Mouse (Mus musculus): ENCODE measurements at regions not wholly inside any gene's neighbourhood (a gene's known extent, or its start where the extent isn't known, plus 50 kb on each side); places are given as distances from the start of the nearest gene placed in this dataset.
A peak's percentile ranks its signal among the peaks of the same experiment; 100 is the strongest.

- ATAC-seq, result no peak
Observed at GRCm38 (mm10) chr17:47174748-47175215, 164.4 kb upstream of the Ubr2 start.

DNA sequence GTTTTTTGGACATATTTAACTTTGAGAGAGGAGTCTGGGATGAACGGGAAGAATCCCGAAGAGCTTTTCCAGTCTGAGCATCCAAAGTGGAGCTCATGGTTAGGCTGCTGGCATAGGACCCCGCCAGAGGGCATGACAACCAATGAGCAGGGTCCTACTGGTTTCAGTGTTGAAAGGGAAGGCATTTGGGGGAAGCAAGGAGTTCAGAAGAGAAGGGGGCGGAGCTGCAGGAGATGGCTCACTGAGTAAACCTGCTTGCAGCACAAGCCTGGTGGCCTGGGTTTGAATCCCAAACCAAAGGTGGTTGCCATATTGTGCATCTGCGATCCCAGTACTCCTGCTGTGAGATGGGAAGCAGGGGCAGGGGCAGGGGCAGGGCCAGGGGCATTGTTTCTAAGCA lies 161.4 kb upstream of the Ubr2 start:
- ATAC-seq, result no peak

- ATAC-seq, result peak; percentile 86
Observed at GRCm38 (mm10) chr17:47170978-47171593, 160.7 kb upstream of the Ubr2 start.

GRCm38 (mm10) chr17:47168105-47168504 lies 157.7 kb upstream of the Ubr2 start:
- no peak for ATAC-seq

DNA sequence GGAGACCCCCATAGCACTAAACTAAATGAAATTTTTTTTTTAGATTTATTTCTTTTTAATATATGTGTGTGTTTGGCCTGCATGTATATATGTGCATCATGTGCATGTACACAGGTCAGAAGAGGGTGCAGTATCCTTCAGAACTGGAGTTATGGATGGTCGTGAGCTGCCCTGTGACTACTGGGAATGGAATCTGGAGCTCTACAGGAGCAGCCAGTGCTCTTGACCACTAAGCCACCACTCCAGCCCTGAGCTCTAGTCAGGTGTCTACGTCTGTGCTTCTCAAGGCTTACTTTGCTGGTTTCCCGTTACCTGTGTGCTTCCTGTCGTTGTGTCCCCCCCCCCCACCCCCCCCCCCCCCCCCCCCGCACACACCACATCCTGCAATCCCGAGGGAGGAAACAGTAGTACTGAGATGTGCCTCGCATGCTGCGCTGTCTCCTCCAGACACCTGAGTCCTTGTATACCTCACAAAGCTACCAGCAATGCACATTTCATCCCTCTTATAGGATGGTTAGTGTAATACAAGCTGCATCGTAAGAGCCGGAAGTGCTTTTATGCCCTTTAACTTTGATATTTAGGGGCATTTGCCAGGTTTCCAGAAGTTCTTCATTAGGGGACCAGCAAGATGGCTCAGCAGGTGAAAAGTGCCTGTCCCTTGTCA lies 153.5 kb upstream of the Ubr2 start:
- ATAC-seq, result peak; percentile 63

GRCm38 (mm10) chr17:47162459-47162858 lies 152.1 kb upstream of the Ubr2 start:
- ATAC-seq, result no peak

GRCm38 (mm10) chr17:47156237-47156636 lies 145.9 kb upstream of the Ubr2 start:
- ATAC-seq, result no peak

DNA sequence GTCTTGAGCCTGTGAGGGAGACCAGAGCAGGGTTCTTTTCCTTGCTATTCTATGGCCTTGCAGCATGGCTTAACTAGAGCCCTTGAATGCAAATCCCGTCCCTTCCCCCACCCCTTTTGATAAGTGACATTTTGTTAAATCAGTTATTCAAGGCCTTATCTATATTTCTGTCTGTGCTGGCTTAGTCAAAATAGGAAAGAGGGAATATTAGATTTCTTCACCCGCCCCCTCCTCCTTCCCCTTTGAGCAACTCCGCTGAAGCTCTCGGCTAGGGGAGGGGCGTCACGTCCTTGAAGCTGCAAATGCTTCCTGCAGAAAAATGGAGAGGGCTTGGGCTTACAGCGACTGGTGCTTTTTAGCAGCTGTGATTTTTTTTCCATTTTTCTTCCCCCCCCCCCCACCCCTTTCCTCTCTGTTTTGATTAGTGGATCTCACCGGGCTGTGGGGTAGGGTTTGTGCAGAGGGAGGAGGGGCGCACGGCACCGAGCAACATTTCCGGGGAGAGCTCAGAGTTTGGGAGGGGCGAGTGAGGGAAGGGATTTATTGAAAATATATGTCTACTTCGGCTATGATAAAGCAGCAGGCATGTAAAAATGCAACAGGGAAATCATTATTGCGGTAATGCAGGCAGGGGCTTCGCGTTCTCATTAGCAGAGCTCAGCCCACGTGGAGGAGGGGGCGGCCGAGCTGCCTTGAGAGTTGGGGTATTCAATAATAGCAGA lies 141.4 kb upstream of the Ubr2 start:
- ATAC-seq, result no peak

DNA sequence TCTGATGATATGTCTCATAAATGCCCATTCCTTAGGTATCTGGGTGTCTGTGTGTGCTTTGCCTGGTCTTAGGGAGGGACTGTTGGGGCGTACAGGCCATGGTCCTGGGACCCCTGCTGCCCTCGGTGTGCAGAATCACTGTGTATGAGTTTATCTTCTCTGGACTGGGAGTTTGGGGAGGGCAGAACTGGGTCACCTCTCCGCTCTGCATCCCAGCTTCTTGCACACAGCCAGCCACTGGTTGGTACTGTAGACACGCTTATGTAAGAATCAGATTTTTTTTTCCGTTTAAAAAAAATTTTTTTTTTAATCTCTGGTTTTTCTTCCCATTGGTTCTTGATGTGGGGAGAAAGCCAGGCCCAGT lies 140.8 kb upstream of the Ubr2 start:
- ATAC-seq, result no peak

DNA sequence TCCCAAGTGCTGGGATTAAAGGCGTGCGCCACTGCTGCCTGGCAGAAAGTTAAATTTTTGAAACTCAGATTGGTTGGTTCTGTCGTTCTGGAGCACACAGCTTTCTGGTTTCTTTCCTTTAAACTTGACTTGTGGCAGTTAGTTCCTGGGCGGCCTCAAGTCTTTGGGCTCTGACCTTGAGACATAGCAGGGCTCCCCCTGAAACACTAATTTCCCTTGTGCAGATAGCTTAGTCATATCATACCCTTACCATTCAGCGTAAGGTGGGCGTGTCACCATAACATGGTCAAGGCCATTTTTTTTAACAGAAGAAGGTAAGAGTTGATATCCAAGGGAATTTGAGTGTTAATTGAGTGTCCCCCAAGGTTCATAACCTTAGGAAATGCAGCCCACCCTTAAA lies 140.3 kb upstream of the Ubr2 start:
- no peak for ATAC-seq

- ATAC-seq, result no peak
Observed at GRCm38 (mm10) chr17:47149662-47150061, 139.3 kb upstream of the Ubr2 start.

DNA sequence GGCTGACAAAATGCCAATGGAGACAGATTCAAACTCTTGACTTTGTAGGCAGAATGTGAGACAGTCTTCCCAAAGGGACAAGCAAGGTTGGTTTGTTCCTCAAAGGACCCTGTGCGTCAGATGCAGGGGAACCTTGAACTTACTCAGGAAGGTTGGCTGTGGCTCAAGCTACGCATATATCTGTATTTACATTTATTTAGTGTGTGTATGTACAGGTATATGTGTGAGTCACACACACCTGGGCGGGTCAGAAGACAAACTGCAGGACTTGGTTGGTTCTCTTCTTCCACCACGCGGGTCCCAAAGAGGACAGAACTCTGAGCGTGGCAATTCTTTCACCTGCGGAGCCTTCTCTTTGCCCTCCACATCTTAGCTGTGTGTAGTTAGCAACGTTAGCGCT lies 138.8 kb upstream of the Ubr2 start:
- no peak for ATAC-seq

GRCm38 (mm10) chr17:47146640-47147039 lies 136.3 kb upstream of the Ubr2 start:
- ATAC-seq, result no peak

- ATAC-seq, result no peak
Observed at GRCm38 (mm10) chr17:47145590-47145989, 135.2 kb upstream of the Ubr2 start.

DNA sequence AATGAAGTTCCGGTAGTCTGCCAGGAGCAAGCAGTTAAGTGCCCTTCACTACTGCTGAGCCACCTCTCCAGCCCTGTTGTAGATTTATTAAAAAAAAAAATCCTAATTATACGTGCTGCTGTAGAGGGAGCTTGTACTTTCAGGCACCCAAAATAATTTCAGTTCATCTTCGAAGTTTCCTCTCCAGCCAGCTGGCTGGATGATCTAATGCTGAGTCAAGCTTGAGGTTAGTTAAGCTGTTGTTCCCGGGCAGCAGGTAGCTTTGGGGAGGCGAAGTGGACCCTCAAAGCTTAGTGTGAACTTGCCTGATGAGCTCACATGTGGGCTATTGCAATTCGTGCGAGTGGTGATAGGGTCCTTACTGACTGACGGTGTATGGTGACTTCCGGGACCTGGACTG lies 134.6 kb upstream of the Ubr2 start:
- ATAC-seq, result no peak

- ATAC-seq, result no peak
Observed at GRCm38 (mm10) chr17:47144460-47144859, 134.1 kb upstream of the Ubr2 start.

GRCm38 (mm10) chr17:47143898-47144297 lies 133.5 kb upstream of the Ubr2 start:
- ATAC-seq, result no peak

DNA sequence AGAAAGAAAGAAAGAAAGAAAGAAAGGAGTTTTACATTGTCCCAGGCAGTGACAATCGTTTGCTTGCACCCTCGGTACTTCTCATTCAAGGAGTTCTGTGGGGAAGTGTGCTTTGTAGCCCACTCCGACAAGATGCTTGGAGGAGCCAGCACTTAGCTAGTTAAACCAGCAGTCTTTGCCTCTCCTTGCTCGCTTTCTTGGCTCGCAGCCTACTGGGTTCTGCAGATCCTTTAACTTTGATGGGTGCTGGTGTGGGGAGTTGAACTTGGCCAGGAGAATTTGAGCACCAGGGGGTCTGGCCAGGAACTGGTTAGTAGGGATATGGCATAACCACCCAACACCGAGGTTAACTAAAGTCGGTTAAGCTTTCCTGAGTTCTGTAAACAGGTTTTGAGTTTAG lies 132.5 kb upstream of the Ubr2 start:
- ATAC-seq, result no peak

DNA sequence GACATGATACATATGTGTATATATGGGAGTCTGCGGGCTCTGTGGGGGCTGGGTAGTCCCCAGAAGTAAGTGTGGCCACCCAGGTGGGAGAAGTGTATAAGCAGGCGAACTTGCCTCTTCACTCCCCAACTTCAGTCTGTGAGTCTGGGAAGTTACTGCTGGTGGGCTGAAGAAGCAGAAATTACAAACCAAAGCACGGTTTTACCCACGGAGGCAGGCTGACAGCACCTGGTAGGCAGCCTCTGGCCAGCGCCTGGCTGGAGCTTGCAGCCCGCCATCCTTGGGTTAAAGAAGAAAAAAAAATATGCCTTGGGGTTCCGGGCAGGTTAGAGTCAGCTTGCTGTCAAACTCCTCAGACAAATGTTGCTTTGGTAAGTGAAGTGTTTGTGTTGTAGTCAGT lies 131.9 kb upstream of the Ubr2 start:
- no peak for ATAC-seq

DNA sequence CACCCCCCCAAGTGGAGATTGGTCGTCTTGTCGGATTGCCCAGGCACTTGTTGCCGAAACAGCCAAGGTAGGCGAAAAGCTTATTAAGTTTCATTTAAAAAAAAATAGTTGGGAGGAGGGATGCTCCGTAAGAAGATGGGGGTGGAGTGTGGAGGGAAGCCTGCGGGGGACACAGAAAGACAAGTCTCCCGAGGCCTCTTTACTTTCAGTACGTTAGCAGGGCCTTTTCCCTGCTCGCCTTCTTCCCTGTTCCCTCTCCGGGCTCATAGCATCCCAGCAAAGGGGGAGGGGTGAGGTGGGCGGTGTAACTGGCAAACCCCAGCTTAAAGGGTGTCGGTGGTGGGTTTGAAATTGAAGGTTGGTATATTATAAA lies 131.5 kb upstream of the Ubr2 start:
- ATAC-seq, result no peak

DNA sequence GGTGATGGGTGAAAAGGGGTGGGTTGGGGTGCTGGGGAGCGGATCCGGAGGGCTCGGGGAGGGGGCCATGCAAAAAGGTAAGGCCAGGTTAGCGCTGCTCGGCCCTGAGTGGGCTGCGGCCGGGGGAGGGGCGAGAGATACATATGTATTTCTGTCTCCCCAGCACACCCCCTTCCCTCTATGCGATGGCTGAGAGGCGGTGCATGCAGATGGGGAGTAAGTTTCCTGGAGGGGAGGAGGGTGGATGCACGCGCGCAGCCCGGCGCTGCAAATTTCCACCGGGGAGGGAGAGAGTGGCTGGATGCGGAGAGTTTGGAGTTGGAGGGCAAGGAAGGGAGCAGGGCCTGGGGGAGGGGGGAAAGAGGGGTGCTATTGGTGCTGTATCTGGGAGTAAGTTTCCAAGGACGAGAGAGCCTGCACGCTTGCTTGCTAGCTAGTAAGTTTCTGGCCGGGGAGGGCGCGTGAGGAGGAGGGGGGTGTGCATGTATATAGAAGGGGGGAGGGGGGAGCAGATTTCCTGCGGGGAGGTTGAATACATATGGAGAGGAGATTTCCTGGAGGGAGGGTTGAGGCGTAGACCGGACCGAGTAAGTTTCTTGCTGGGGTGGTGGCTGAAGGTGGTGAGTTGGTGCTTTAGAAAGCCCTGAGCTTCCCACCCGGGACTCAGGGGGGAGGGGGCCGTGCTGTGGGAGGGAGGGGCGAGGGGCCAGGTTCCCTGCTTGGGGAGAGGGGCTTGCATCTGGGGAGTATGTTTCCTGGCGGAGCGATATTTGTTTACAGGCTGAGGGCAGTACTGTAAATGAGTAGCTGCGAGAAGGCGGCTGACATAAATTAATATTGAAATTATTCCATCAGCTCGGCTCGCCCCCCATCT lies 130.8 kb upstream of the Ubr2 start:
- peak; percentile 55 for ATAC-seq

DNA sequence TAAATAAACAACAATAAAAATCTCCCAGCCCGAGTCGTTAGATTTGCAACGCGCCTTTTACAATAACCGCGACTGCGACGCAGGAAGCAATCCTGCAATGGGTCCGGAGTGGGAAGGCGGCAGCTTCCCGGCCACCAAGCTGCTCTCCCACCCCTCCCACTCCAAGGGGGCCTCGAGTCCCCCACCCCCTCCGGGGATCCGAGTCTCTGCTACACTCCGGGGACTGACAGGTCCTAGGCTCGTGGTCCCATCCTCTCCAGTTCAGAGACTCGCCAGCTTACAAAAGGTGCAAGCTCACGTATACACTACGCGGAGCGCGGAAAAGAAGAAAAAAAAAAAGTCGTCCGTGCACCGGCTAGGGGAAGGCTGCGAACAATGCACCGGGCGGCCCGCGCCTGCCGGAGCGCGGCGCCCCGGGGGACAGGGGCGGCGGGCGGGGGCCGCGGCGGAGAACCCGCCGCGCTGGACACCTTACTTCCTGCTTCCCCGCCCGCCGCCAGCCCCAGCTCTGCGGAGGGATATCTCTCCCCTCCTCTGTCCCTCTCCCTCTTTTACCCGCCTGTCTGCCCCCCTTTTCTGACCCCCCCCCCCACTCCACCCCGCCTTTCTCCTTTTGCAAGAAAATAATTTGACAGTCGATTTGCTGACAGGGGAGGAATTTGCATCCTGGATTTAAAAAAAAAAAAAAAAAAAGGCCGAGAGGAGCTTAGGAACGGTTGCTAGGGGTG lies 130.0 kb upstream of the Ubr2 start:
- ATAC-seq, result peak; percentile 22

Data from inflammation-experienced regulatory T-cells, adult 6 months (primary cell).